Mouse (Mus musculus) kidney, postnatal 10 days (tissue): ENCODE measurements around the gene Ercc6l2.

ENCODE experiments used
- DNase-seq: peaks from one replicate; pipeline ENCODE4 v3.0.0; 2021; ENCODE audit warnings: mixed read lengths

The Ercc6l2 gene

DNA sequence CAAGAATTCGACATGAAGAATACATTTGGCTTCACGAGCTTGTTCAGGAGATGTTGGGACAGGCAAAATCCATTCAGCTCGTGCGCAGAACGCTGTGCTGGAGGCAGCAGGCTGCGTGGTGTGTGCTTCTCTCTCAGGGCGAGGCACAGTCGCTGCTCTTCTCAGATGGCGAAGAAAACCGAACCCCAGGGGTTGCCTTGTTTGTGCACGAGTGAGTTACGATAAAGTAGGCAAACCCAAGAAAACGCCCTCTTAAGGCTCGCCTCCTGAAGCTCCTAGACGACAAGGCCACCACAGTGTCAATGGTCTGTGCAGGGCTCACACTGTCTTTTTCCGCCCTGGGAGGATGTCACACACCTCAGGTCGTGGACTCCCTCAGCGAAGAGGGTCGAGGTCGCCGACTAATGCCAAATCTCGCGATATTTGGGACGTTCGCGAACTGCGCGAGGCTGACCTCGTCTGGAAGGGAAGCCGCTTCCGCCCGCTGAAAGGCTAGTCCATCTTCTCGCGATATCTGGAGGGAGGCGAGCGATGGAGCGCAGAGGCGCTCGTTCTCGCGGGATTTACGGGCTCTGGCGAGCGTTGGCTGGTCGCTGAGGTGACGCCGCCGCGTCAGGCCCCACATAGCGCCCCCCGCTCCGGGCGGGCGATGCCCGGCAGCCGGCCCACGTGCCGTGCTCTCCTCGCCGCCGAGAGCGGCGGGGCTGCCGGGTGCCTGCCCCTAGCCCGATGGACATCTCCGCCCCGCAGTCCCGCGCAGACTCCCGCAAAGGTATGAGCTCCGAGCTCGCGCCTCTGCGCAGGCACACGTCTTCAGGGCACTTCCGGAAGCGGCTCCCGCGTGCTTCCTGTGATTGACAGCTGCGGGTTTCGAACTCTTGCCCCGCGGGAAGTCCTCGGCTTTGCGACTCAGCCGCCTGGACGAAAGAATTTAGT, at the start of gene Ercc6l2:
Gene Ercc6l2, plus strand, starts transcription at position 495 of the 936 bp plus-strand sequence.
- DNase-seq = peak; percentile 99

GRCm38 (mm10) chr13:63766065-63766464, 49.0 kb upstream of the Ercc6l2 start:
- no peak for DNase-seq

- DNase-seq = no peak
Measured at GRCm38 (mm10) chr13:63771009-63771408, 44.0 kb upstream of the Ercc6l2 start.

GRCm38 (mm10) chr13:63778925-63779324, 36.1 kb upstream of the Ercc6l2 start:
- no peak for DNase-seq

DNA sequence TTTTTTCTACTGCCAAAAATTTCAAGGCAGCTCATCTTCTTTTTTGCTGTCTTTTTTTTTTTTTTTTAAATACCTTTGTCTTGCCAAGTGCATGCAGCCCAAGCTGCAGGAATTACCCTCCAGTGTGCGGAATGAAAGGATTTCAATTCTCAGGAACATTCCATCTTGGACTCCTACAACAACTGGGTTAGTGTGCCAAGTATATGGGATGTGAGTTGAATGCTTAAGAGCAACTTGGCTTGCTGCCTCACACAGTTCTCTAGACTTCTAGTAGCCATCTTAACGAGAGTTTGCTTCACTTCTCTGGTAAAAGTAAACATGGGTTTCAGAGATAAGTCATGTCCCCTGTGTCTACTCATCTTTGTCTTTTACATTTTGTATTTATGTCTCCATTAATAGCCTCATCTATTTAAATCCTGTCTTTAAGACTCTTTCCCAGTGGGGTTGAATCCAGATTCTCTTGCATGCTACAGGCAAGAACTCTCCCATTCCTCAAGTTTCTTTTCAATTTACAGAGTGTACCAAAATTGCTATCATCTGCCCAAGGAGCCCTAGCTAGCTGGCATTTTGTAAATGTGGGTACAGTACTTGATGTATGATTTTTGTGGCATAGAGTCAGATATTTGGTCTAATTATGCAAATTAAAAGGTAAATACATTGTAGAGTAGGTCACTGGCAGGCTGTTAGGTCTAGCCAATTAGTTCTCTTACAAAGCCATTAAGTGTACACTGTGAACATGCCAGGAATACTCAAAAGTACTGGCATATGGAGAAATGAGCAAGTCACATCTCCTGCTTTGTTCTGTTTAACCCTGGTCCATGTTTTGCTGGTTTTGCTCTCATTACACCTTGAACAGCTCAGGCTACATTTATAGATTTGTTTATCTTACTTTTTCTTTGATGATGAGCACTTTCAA, 35.4 kb upstream of the Ercc6l2 start:
- DNase-seq = no peak

DNA sequence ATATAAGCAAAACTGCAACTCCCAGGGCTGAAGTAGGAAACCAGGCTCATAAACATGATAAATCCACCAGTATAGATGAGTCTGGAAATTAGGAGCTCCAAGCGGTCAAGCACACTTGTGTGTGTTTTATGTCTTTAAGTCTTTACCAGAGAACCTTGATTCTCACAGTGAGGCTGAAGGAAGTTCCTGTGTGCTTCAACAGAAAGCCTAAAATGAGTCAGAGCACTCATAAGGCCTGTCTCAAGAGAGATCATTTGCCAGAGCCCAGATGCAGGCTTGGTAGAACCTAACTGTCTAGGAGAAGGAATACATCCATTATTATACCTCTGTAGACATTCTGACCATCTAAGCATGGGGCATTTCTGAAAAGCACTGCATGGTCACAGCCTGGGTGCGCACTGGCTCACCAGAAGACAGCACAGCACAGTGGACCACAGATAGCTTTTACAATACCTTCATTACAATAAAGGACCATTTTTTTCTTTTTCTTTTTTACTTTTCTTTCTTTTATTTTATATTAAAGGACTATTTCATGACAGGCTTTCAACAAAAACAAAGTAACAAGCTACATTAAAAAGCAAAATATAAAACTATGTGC, 22.7 kb upstream of the Ercc6l2 start:
- DNase-seq = no peak

DNA sequence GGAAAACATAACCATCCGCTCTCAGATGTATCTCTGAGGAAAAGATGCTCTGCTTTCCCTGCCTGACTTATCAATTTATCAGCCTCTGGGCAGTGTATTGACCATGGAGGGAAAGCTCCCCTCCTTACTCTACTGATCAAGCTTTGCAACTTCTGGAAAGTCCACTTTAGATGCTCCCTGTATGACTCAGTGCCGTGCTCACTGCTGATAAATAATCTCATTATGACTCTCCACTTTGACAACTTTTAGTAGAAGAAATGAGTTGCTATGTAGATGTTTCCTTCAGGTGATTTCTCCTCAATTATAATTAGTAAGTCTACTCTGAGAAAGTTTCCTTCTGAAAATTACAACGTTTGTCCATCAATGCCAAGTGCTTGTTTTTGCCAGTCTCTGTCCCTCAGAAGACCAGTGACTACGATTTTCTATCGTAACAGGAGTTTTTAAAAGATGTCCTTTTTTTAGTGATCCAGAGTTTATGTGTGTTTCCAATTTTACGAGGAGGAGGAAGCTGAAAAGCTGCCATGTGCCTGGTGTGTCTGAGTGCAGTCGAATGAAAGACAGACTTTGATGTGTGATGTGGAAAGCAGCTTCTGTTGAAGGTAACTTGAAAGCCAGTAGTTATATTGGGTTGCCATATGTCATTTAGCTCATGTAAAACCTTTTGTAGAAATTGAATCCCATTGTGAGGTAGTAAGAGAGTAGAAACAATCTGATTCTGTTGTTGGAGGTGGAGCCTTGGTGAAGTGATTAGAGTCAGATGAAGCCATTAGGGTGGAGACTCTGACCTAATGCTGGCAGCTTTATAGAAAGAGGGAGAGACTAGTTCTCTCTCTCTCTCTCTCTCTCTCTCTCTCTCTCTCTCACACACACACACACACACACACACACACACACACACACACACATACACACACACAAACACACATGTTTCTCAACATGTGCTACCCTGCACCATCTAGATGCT, 21.4 kb upstream of the Ercc6l2 start:
- no peak for DNase-seq

DNA sequence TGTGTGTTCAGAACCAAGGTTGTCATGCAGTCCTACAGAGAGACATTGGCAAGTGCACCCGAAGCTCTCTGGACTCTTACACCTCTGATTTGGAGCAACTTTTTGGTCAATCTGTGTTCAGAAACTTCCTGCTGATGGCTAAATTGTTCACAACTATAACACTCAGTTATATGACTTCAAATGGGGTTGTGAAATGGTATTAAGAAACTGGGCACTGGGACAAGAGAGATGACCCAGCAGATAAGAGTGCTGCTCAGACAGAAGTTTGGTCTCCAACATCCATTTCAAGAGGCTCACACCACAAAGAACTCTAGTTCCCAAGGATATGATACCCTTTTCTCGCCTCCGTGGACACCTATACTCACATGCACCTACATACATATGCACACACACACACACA, 16.4 kb upstream of the Ercc6l2 start:
- no peak for DNase-seq

GRCm38 (mm10) chr13:63799940-63800339, 15.1 kb upstream of the Ercc6l2 start:
- no peak for DNase-seq

DNA sequence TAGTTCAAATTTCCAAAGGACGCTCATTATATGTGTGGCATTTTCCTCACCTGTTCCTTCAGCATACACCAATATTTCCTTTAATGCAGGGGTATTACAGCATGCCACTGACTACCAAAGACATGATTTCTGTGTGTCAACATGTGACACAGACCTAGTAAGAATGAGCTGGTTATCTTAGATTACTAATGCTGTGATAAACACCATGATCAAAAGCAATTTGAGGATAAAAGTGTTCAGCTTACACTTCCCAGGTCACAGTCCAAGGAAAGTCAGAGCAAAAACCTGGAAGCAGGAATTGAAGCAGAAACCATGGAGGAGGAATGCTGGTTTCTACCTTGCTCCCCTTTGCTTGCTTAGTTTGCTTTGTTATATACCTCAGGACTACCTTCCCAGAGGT, 13.8 kb upstream of the Ercc6l2 start:
- DNase-seq = no peak

DNA sequence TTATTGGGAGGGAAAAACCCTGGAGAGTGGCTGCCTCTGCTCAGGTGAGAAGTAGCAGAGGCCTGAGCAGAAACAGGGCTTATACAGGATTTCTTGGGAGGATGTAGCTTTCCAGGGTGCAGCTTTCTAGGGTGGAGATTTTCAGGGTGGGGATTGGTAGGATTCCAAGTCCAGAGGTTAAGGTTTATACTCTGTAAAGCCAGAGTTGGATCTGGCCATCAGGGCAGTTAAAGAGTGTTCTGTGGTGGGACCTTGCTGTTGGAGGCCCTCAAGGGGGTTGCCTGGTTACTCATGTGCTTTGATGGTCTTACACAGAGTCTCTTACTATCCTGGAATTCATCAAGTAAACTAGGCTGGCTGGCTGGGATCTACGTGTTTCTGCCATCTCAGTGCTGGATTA, 7.8 kb upstream of the Ercc6l2 start:
- no peak for DNase-seq

DNA sequence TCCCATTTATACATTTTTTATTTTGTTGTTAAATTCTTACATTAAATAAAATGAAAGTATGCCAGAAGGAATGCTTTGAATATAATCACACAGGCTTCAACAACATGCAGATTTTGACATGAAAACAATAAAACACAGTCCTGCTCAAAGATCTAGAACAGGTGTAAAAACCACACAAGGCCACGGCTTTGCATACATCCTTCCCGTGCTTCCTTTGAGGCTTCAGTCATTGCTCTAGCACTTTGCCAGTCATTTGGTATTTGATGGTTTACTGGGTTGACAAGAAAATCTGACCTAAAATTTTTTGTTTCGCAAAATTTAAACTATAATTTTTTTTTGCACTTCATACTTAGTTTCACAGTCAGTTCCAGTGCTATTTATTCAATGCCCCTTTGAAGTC, 7.1 kb upstream of the Ercc6l2 start:
- no peak for DNase-seq

DNA sequence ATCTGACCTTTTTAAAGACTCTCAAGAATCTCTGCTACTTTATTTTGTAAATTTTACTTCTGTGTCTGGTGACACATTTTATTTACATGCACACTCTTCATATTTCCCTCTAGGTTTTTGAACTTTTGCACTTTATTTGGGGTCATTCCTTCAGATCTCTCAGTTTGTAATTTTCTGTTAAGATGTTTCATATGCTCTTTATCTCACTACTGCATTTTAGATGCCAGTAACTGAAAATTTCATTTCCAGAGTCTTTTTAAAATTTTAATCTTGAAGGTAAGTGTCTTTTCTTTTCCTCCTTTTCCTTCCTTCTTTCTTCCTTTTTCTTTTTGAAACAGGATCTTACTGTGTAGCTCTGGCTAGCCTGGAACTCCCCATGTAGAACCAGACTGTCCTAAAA, 3.6 kb upstream of the Ercc6l2 start:
- no peak for DNase-seq

DNA sequence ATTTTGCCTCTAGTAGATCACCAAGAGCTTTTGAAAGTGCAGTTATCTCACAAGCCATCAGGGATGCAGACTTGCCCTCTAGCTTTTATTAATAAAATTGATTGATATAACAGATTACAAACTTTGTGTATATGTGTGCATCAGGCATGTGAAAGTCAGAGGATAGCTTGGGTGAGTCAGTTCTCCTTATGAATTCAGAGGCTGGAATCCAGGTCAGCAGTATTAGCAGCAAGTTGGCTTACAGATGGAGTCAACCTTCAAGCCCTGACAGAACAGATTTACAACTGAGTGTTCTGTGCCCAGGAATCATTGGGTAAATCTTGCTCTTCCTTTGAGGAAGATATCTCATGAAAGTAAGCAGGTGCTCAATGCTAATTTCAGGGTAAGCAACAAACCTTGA, 891 bp downstream of the Ercc6l2 start:
- DNase-seq = no peak

DNA sequence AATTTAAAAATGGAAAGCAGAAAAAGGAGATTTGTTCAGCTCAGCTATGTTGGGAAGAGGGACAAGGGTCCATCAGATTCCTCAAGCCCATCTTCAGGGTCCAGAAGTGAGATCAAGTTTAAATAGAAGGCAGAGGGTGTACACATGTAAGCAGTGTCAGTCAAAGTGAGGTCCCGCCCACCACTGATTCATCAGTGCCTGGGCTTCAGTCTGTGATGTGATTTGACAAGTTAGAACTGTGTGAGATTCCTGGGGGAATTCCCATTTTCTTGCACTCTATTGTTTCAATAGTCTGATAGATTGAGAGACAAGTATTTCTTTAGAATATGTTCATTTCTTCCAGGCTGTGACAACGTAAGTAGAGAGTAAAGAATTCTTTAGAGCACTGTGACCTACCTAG, 30.7 kb downstream of the Ercc6l2 start:
- no peak for DNase-seq

DNA sequence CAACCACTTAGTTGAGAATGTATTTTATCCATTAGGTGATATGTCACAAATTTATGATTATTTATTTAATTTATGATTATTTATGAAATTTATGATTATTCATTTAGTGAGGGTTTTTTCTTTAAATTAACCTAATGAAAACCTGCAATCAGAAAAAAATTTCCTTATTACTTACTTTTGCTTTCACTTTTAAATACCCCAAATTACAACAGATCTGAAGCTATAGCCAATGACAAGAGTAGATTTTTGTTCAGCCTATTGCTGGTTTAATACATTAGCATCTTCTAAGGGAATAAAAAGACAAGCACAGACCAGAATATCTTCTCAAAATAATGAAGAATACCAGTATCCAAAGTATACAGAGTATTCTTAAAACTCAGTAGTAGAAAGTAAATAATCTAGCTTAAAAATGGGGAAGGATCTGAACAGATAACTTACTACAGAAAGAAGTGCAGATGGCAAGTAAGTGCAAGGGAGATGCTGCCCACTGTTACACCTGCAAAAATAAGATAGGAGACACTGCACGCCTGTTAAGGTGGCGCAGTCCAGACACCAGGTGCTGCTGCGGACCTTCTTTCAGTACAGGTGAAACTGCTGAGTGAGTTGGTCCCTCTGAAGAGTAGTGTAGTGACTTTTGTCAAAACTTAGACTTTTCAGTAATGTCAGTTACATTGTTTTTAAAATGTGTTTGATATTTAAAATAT, 35.4 kb downstream of the Ercc6l2 start:
- DNase-seq = no peak

- DNase-seq = no peak
Measured at GRCm38 (mm10) chr13:63872585-63873282, 57.7 kb downstream of the Ercc6l2 start.

GRCm38 (mm10) chr13:63877138-63877537, 62.1 kb downstream of the Ercc6l2 start:
- DNase-seq = no peak

DNA sequence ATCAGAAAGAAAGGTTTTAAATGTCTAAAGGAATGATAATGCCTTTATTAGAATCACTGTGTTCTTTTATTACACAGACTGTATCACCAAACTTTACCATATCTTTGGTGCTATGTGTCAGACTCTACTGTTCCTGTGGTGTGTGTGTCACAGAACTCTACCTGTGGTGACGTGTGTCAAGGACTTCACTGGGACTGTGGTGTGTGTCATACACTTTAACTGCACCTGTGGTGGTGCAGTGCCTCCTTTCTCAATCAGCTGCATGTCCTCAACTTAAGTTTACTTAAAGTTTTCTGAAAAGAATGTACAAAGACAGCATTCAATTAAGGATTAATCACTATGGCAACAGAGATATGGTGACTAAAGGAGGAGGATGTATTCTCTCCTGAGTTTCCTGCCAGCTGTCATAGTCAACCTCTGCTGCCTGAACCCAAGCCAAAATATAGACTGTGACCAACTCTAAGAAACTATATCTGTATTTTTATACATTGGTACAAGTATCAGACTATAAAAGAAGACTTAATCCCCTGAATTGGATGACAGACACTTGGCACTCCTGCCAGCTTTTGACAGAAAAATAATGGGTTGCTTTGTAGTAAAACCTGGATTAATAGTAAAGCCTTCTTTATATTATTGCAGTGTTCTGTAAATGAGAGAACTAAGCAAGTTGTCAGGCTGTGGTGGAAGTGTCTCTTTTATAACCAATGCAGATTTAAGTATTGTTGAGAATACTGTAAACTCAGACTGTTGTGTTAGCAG, 64.2 kb downstream of the Ercc6l2 start:
- DNase-seq = no peak

DNA sequence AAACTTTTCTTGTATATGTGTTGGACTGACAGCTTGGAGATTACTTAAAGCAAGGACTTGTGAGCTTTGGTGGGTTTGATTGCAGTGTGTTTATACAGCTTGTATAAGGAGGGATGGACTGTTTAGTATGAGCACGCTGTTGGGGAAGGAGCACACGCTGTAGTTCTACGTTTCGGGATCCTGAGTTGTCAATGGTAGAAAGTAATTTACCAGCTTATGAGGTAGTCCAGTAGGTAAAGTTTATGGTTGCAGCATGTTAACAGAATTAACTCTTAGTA, 64.8 kb downstream of the Ercc6l2 start:
- DNase-seq = no peak
